Mouse (Mus musculus) MEL (cell line): ENCODE data around the gene Rragd. TPM values are rescaled to one million over a fixed set of nuclear protein-coding genes. Genes with fewer than 3 reads are reported as not detected.

Source experiments
- DNase-seq: peaks from one replicate; pipeline ENCODE4 v3.0.0; 2011; ENCODE audit warnings: low read depth, low spot score
- H3K27ac ChIP-seq: 2 replicates; pipeline ENCODE4 v1.5.1; 2012; ENCODE audit warnings: low read depth, mild to moderate bottlenecking, control low read depth, low read length, moderate library complexity; ENCODE audit not compliant: control insufficient read depth
- H3K27me3 ChIP-seq, 2 experiments: fragments of 150-350 bp in 1 of 2; sonication (generic) in 1 of 2; 2 replicates each; pipeline ENCODE4 v1.6.1; 2012; ENCODE audit warnings: low read length in 2 of 2, mild to moderate bottlenecking in 2 of 2, improper control_type of control experiment in 1 of 2, moderate library complexity in 1 of 2; ENCODE audit not compliant: insufficient read depth in 2 of 2, control insufficient read depth in 1 of 2
- H3K36me3 ChIP-seq, 2 experiments: 2 replicates each; pipeline ENCODE4 v1.6.1; 2012 to 2014; ENCODE audit warnings: low read length in 2 of 2, improper control_type of control experiment in 1 of 2, inconsistent platforms in 1 of 2, mild to moderate bottlenecking in 1 of 2; ENCODE audit not compliant: insufficient read depth in 2 of 2, control insufficient read depth in 1 of 2
- H3K4me1 ChIP-seq, 2 experiments: fragments of 150-350 bp in 1 of 2; sonication (generic) in 1 of 2; 2 replicates each; pipeline ENCODE4 v1.6.1; 2012; ENCODE audit warnings: low read length in 2 of 2, improper control_type of control experiment in 1 of 2, mild to moderate bottlenecking in 1 of 2; ENCODE audit not compliant: insufficient read depth in 2 of 2, control insufficient read depth in 1 of 2
- H3K4me3 ChIP-seq, 2 experiments: fragments of 150-350 bp in 1 of 2; sonication (generic) in 1 of 2; 2 replicates each; pipeline ENCODE4 v1.5.1; 2012; ENCODE audit warnings: low read depth in 2 of 2, low read length in 2 of 2, mild to moderate bottlenecking in 2 of 2, moderate library complexity in 2 of 2, control low read depth in 1 of 2, improper control_type of control experiment in 1 of 2; ENCODE audit not compliant: control insufficient read depth in 1 of 2, insufficient read depth in 1 of 2
- H3K79me2 ChIP-seq: 2 replicates; pipeline ENCODE4 v1.6.1; 2012; ENCODE audit warnings: mild to moderate bottlenecking, low read length, moderate library complexity; ENCODE audit not compliant: control insufficient read depth, poor library complexity, insufficient read depth
- H3K9ac ChIP-seq: 2 replicates; pipeline ENCODE4 v1.6.1; 2012; ENCODE audit warnings: low read depth, mild to moderate bottlenecking, control low read depth, low read length, moderate library complexity; ENCODE audit not compliant: control insufficient read depth, poor library complexity, severe bottlenecking
- H3K9me3 ChIP-seq: fragments of 150-350 bp; sonication (generic); replicated peaks from 2 replicates; pipeline ENCODE4 v1.6.1; 2012; ENCODE audit warnings: mild to moderate bottlenecking, low read length, improper control_type of control experiment, moderate library complexity; ENCODE audit not compliant: insufficient read depth
- BHLHE40 ChIP-seq: IDR thresholded peaks from 2 replicates; pipeline ENCODE4 v1.6.1; 2012; ENCODE audit warnings: low read depth, mild to moderate bottlenecking, inconsistent platforms, low read length, improper control_type of control experiment, borderline replicate concordance
- E2F4 ChIP-seq: IDR thresholded peaks from 2 replicates; pipeline ENCODE4 v1.6.1; 2011; ENCODE audit warnings: low read depth, low read length, improper control_type of control experiment, borderline replicate concordance
- ELF1 ChIP-seq: IDR thresholded peaks from 2 replicates; pipeline ENCODE4 v1.6.1; 2014; ENCODE audit warnings: low read depth, mild to moderate bottlenecking, inconsistent platforms, low read length, improper control_type of control experiment, moderate library complexity
- EP300 ChIP-seq, 2 experiments: IDR thresholded peaks; 2 replicates each; pipeline ENCODE4 v1.6.1; 2011; ENCODE audit warnings: improper control_type of control experiment in 2 of 2, low read length in 2 of 2, low read depth in 1 of 2, mild to moderate bottlenecking in 1 of 2
- ETS1 ChIP-seq: IDR thresholded peaks from 2 replicates; pipeline ENCODE4 v1.6.1; 2012; ENCODE audit warnings: low read depth, mild to moderate bottlenecking, inconsistent platforms, low read length, improper control_type of control experiment, moderate library complexity
- GABPA ChIP-seq: IDR thresholded peaks from 2 replicates; pipeline ENCODE4 v1.6.1; 2012; ENCODE audit warnings: low read depth, mild to moderate bottlenecking, inconsistent platforms, low read length, improper control_type of control experiment, moderate library complexity
- MAFK ChIP-seq: IDR thresholded peaks from 2 replicates; pipeline ENCODE4 v1.6.1; 2011; ENCODE audit warnings: low read depth, mild to moderate bottlenecking, low read length, improper control_type of control experiment, borderline replicate concordance
- MAX ChIP-seq: IDR thresholded peaks from 2 replicates; pipeline ENCODE4 v1.6.1; 2011; ENCODE audit warnings: low read length, improper control_type of control experiment
- MAZ ChIP-seq: IDR thresholded peaks from 2 replicates; pipeline ENCODE4 v1.6.1; 2012; ENCODE audit warnings: low read depth, mild to moderate bottlenecking, inconsistent platforms, low read length, improper control_type of control experiment
- MEF2A ChIP-seq: IDR thresholded peaks from 2 replicates; pipeline ENCODE4 v1.6.1; 2014; ENCODE audit warnings: low read depth, mild to moderate bottlenecking, inconsistent platforms, low read length, improper control_type of control experiment; ENCODE audit not compliant: poor library complexity, insufficient replicate concordance, severe bottlenecking; ENCODE audit errors: extremely low read depth
- MXI1 ChIP-seq: IDR thresholded peaks from 2 replicates; pipeline ENCODE4 v1.6.1; 2011; ENCODE audit warnings: mild to moderate bottlenecking, low read depth, low read length, improper control_type of control experiment
- NELFE ChIP-seq: IDR thresholded peaks from 2 replicates; pipeline ENCODE4 v1.6.1; 2011; ENCODE audit warnings: low read depth, low read length, improper control_type of control experiment
- POLR2A ChIP-seq, 2 experiments: IDR thresholded peaks; 2 replicates each; pipeline ENCODE4 v1.6.1; 2011 to 2012; ENCODE audit warnings: low read length in 2 of 2, mild to moderate bottlenecking in 2 of 2, control low read depth in 1 of 2, improper control_type of control experiment in 1 of 2, low read depth in 1 of 2, moderate library complexity in 1 of 2; ENCODE audit not compliant: control insufficient read depth in 1 of 2, insufficient read depth in 1 of 2, poor library complexity in 1 of 2
- POLR2AphosphoS2 ChIP-seq: IDR thresholded peaks from 2 replicates; pipeline ENCODE4 v1.6.1; 2011; ENCODE audit warnings: low read length, improper control_type of control experiment
- POLR2AphosphoS5 ChIP-seq: IDR thresholded peaks from 2 replicates; pipeline ENCODE4 v1.6.1; 2012; ENCODE audit warnings: low read depth, borderline replicate concordance, mild to moderate bottlenecking, inconsistent platforms, low read length, moderate library complexity, mixed read lengths
- TCF12 ChIP-seq: IDR thresholded peaks from 2 replicates; pipeline ENCODE4 v1.6.1; 2014; ENCODE audit warnings: low read depth, mild to moderate bottlenecking, inconsistent platforms, low read length, improper control_type of control experiment, moderate library complexity
- UBTF ChIP-seq: IDR thresholded peaks from 2 replicates; pipeline ENCODE4 v1.6.1; 2012; ENCODE audit warnings: low read depth, mild to moderate bottlenecking, inconsistent platforms, low read length, improper control_type of control experiment, moderate library complexity, borderline replicate concordance; ENCODE audit not compliant: insufficient read depth
- USF1 ChIP-seq: IDR thresholded peaks from 2 replicates; pipeline ENCODE4 v1.6.1; 2014; ENCODE audit warnings: low read depth, mild to moderate bottlenecking, inconsistent platforms, low read length, improper control_type of control experiment, moderate library complexity
- USF2 ChIP-seq, 2 experiments: IDR thresholded peaks; 2 replicates each; pipeline ENCODE4 v1.6.1; 2011 to 2012; ENCODE audit warnings: improper control_type of control experiment in 2 of 2, low read length in 2 of 2, borderline replicate concordance in 1 of 2, inconsistent platforms in 1 of 2, low read depth in 1 of 2, mild to moderate bottlenecking in 1 of 2; ENCODE audit not compliant: insufficient read depth in 1 of 2
- ZC3H11A ChIP-seq: IDR thresholded peaks from 2 replicates; pipeline ENCODE4 v1.6.1; 2012; ENCODE audit warnings: low read depth, mild to moderate bottlenecking, inconsistent platforms, low read length, improper control_type of control experiment
- ZKSCAN1 ChIP-seq: IDR thresholded peaks from 2 replicates; pipeline ENCODE4 v1.6.1; 2012; ENCODE audit warnings: low read depth, mild to moderate bottlenecking, inconsistent platforms, low read length, improper control_type of control experiment, moderate library complexity
- ZNF384 ChIP-seq: IDR thresholded peaks from 2 replicates; pipeline ENCODE4 v1.6.1; 2012; ENCODE audit warnings: low read depth, mild to moderate bottlenecking, inconsistent platforms, low read length, improper control_type of control experiment
- polyA plus RNA-seq, 2 experiments: library from polyadenylated mRNA; stranded (reverse) in 1 of 2; unstranded in 1 of 2; fragments of >175 nt in 1 of 2; fragments of >200 nt in 1 of 2; gene quantifications; 2 replicates each; pipeline versions ENCODE4 v1.2.1 to v1.2.4; 2012; ENCODE audit warnings: low replicate concordance in 2 of 2, low read depth in 1 of 2; ENCODE audit not compliant: insufficient read length in 2 of 2, insufficient read depth in 1 of 2, missing spikeins in 1 of 2
- total RNA-seq: library from RNA; depleted of rRNA; stranded (reverse); fragments of 300-350 nt; gene quantifications from 2 replicates; pipeline ENCODE4 v1.2.3, GENCODE M21; 2012

Rragd gene
- total and polyA plus RNA-seq, 3 experiments = not detected

GRCm38 (mm10) chr4:33049601-33050000 lies 66.8 kb downstream of the Rragd start:
- H3K9ac ChIP-seq = no peak overlapping the region
- no peaks in the 10 kb centered on the region for H3K79me2 ChIP-seq
- no peaks in the 10 kb centered on the region for H3K27me3 ChIP-seq
- DNase-seq = no peak
- H3K9me3 ChIP-seq = no peaks in the 10 kb centered on the region
- no peak overlapping the region for H3K4me3 ChIP-seq
- H3K4me1 ChIP-seq = no peaks in the 10 kb centered on the region
- TF ChIP-seq MAFK (no peak), ETS1 (no peak), ZNF384 (no peak), MAX (no peak), USF1 (no peak), GABPA (no peak)
- no peak overlapping the region for H3K27ac ChIP-seq
- H3K36me3 ChIP-seq = peaks cover 0 to 13% of the 10 kb centered on the region in 2 experiments; a peak in 2 of 4 replicates

GRCm38 (mm10) chr4:33052055-33052454 lies 69.2 kb downstream of the Rragd start:
- peaks cover 0 to 5% of the 10 kb centered on the region in 2 experiments; a peak in 2 of 4 replicates for H3K36me3 ChIP-seq
- H3K27me3 ChIP-seq = no peaks in the 10 kb centered on the region
- H3K4me3 ChIP-seq = no peak overlapping the region
- no peaks in the 10 kb centered on the region for H3K9me3 ChIP-seq
- no peaks in the 10 kb centered on the region for H3K4me1 ChIP-seq
- no peak for DNase-seq
- H3K9ac ChIP-seq = no peak overlapping the region
- no peaks in the 10 kb centered on the region for H3K79me2 ChIP-seq
- TF ChIP-seq POLR2A (IDR thresholded peaks at IDR 0.05; ENCODE audit: control insufficient read depth in 1 of 2, insufficient read depth in 1 of 2, low read depth in 1 of 2, low read length in 2 of 2, poor library complexity in 1 of 2) (no peak), BHLHE40 (no peak), ZNF384 (no peak), MEF2A (no peak), POLR2AphosphoS5 (no peak), ZC3H11A (no peak), UBTF (no peak), MAX (no peak), NELFE (no peak), E2F4 (no peak)
- TF ChIP-seq, all 39 proteins: peak for 0
- no peak overlapping the region for H3K27ac ChIP-seq

- no peak overlapping the region for H3K27ac ChIP-seq
- H3K9ac ChIP-seq = no peak overlapping the region
- no peak for DNase-seq
- no peak overlapping the region for H3K4me3 ChIP-seq
- no peaks in the 10 kb centered on the region for H3K9me3 ChIP-seq
- no peaks in the 10 kb centered on the region for H3K4me1 ChIP-seq
- H3K79me2 ChIP-seq = no peaks in the 10 kb centered on the region
- no peaks in the 10 kb centered on the region for H3K27me3 ChIP-seq
- H3K36me3 ChIP-seq = peaks cover 0 to 3% of the 10 kb centered on the region in 2 experiments; a peak in 2 of 4 replicates
- no peak for TF ChIP-seq ETS1
- no peak for TF ChIP-seq E2F4
- no peak for TF ChIP-seq ZNF384
- TF ChIP-seq TCF12 = no peak
- TF ChIP-seq UBTF = no peak
- TF ChIP-seq POLR2AphosphoS2 = no peak
- no peak for TF ChIP-seq ZC3H11A
- no peak for TF ChIP-seq USF2 (IDR thresholded peaks at IDR 0.05; ENCODE audit: borderline replicate concordance in 1 of 2, insufficient read depth in 1 of 2, low read depth in 1 of 2, low read length in 2 of 2)
- no peak for TF ChIP-seq BHLHE40
- TF ChIP-seq ELF1 = no peak
- TF ChIP-seq ZKSCAN1 = no peak
- TF ChIP-seq EP300 (IDR thresholded peaks at IDR 0.05; ENCODE audit: low read depth in 1 of 2, low read length in 2 of 2) = no peak
- TF ChIP-seq MAZ = no peak
- TF ChIP-seq MXI1 = no peak
Measured at GRCm38 (mm10) chr4:33052650-33053049, 69.8 kb downstream of the Rragd start.
